Mouse (Mus musculus): Measurements from ENCODE around the gene Cped1. TPM values are rescaled to one million over a fixed set of nuclear protein-coding genes. Genes with fewer than 3 reads are reported as not detected.
A peak's percentile ranks its signal among the peaks of the same experiment; 100 is the strongest.

The Cped1 gene
- total and polyA plus RNA-seq, 3 experiments: 7.1 to 51.7 (median 38.2) TPM

DNA sequence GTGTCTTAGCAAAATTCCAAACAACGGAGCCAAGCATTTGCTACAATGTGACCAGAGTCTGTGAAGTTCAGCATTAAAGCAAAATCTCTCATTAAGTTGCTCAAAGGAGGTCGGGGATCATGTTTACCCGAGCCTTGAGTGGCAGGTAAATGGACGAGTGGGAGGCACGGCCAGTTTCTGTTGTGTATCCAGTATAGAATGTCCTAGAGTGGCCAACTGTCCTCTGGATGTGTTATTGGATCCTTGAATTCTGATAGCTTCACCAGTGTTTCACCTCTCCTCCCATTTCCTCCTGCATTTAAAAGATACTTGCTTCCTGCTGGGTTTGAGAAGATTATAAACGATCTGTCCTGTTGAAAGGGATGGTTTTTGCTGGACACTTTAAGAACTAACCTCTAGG is 14.4 kb downstream of the Cped1 start:
- no peak for DNase-seq

DNA sequence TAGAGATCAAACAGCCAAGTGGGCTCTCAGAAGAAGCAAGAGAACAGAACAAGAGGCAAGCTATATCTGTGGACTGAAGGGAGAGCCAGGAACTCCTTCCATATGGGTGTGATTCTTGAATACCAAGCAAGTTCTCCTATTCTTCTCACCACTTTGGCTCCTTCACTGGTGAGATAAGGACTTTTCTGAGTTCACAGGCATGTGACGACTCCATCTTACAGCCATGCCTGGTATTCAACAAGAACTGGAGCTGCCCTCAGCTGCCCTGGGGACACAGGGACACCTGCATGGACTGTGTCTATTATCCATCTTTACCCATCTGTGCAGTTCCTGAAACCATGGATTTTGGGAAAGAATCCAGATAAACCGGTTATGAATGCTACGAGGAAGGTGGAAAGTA is 15.2 kb downstream of the Cped1 start:
- DNase-seq: no peak

- DNase-seq: peak; percentile 62
These were observed 15.7 kb downstream of the Cped1 start for GRCm38 (mm10) chr6:22001284-22001916.

DNA sequence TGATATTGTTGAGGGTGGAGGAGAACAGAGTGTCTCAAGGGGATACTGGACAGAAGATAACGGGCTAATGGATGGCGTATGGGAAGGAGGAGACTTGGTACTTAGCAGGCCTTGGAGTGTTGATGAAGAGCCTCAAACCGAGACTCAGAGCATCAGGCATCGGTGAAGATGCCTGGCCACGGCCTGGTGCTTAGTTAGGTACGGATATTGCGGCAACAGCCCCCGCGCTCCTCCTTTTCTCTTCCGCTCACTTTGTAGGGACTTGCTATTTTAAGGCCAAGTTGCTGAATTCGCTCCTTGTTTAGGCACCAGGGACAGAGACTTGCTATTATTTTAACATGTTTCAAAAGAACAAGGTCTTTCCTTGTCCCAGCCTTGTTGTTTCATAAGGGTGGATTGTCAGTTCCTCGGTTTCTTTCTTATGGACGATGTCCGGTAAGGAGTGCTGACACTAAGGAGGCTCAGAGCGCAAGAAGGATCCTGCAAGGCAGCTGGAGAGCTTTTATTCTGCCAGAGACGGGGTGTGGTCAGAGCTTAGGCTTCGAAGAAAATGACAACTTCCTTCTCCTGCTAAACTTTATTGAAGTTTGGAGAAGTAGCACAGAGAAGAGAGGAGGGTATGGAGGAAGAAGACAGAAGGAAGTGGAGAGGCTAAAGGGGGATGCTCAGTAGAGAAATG is 16.9 kb downstream of the Cped1 start:
- no peak for DNase-seq

- DNase-seq: no peak
These were observed 17.5 kb downstream of the Cped1 start for GRCm38 (mm10) chr6:22003200-22003587.

DNA sequence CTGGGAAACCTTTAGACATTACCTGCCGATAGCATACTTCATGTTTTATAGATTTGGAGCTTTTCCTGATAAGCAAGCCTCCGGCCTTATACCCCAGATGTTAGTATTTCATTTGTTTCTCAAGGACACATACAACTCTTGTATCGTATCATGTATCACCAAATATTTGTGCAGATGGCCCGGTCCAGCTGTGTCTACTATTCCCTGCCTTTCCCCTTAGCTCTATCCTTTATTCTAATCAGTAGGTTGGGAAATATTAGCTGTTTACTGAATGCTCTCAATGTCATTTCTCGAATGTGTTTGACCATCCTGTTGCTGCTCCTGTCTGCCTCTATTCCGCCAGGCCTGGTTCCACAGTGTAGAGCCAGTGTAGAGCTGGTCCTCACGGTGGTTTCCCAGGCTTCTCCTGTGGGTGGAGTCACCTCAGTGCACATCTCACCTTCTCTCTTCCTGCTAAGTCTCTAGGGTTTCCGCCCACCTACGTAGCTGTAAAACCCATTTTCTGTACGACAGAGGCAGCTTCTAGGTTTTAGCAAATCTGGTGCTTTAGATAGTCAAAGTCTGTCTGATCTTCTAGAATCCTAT is 18.3 kb downstream of the Cped1 start:
- no peak for DNase-seq

DNA sequence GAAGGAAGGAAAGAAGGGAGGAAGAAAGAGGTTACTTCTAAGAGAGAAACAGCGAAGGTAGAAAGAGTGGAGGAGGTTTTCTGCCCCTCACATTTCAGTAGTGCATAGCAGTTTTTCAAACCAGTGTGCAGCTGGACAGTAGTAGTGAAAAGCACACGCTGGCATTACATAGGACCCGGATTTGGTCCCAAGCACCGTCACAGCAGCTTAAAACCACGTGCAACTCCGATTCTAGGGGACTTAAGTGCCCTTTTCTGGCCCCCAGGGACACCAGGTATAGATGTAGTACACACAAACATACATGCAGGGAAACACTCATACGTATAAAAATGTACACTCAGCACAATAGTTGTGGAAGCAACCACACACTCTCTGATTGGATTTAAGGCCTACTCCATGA is 22.6 kb downstream of the Cped1 start:
- no peak for DNase-seq

DNA sequence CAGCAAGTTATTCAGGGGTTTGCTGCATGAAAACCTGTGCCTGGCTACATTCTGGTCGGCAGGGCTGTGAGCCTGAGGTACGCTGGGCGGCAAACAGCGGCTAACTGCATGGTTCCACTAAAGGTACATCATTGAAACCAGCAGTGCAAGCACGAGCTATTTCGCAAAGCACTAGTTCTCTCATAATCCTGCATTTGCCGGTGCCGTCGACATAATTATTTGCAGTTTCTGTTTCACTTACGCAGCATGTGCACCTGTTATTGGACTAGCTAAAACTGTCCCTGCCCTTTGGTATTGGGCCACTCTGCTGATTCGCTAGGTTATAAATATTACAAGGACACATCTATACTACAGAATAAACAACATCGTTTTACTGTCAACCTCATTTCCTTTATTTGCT is 24.5 kb downstream of the Cped1 start:
- DNase-seq: no peak

- no peak for DNase-seq
These were observed 25.1 kb downstream of the Cped1 start for GRCm38 (mm10) chr6:22010761-22011281.

DNA sequence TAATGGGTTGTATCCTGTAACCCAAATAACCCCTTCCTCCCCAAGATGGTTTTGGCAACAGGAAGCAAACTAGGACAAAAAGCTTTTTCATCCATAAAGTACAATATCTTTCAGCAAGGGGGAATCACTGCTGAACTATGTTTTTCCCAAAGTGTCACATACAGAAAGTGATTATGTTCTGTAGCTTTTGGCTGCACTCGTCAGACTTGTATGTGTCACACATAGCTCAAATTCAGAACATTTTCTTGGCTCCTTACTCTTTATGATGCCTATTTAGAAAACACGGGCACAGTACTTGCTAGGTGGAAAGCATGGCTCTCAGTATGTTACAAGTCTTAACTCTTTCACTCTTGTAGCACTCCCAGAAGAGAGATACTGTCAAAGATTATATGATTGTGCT is 25.8 kb downstream of the Cped1 start:
- DNase-seq: no peak

GRCm38 (mm10) chr6:22012099-22012498 is 26.4 kb downstream of the Cped1 start:
- peak; percentile 50 for DNase-seq

- DNase-seq: no peak
These were observed 26.8 kb downstream of the Cped1 start for GRCm38 (mm10) chr6:22012501-22012900.

- DNase-seq: no peak
These were observed 27.7 kb downstream of the Cped1 start for GRCm38 (mm10) chr6:22013394-22013793.

DNA sequence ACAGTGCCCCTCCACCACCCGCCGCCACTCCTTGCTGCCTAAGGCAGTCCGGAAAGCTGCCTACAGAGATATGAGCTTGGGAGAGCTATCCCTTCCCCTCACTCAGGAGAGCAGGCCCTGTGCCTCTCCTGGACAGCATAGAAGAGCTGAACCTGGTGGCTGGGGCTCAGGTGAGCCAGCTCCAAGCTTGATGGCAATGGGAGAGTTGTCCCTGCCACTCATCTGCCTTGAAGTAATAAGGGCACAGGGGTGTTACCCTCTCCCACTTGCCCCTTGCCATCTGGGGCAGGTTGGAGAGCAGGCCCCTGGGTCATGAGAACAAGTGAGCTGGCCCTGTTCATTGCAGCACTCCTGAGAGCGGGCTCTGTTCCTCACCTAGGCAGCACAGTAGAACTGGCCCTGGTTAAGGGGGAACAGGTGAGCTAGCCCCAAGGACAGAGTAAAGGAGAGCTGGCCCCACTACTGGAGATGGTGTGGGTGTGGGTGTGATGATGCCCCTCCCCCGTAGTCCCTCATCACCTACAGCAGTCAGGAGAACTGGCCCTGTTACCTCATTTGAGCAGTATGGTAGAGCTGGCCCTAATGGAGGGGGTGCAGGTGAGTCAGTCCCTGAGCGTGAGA is 28.7 kb downstream of the Cped1 start:
- no peak for DNase-seq

GRCm38 (mm10) chr6:22017631-22018030 is 31.9 kb downstream of the Cped1 start:
- no peak for DNase-seq

DNA sequence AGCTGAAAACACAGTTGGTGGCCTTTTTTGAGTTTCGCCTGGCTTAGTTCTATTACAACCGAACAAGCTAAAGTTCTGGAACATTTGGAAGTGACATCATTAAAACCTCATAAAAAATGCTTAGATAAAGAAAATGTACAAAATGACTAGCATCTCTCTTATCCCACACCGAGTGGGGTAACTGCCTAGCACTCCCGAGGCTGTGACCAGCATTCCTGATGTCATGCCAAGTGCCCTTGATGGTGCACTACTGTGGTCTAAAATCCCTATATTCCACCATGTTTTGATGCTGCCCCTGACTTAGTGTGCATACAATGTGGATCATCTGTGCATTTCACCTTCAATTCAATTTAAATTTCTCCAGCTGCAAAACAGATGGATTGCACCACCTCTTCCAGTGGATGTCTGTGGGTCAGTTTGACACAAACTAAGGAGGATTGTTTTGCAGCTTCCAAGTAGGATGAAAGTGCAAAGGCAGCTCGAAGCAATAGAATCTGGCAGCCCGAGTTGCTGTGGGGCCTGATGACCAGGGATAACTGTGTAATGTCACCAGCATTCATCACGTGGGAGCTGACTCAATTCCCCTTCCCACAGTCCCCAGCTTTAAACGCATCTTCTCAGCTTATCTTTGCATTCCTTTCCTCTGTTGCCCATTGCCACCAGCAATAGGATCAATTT is 33.2 kb downstream of the Cped1 start:
- DNase-seq: no peak

DNA sequence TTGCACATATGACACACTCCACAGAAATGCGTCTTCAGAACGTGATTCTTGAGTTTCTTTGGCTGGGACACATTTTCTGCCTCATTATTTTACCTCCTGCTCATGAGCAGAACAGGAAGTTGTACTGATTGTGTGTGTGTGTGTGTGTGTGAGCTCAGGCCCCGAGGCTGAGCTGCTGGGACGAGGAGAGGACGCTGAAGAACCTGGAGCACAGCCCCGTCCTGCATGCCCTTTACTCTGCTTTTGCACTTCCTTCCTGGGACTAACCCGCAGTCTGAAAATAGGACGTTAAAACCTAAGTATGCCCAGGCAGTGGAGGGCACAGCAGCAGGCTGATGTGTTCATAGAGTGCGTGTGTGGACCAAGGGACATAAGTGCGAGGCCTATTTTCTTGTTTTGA is 33.9 kb downstream of the Cped1 start:
- no peak for DNase-seq

GRCm38 (mm10) chr6:22020696-22021095 is 35.0 kb downstream of the Cped1 start:
- no peak for DNase-seq

GRCm38 (mm10) chr6:22021315-22021714 is 35.6 kb downstream of the Cped1 start:
- no peak for DNase-seq

DNA sequence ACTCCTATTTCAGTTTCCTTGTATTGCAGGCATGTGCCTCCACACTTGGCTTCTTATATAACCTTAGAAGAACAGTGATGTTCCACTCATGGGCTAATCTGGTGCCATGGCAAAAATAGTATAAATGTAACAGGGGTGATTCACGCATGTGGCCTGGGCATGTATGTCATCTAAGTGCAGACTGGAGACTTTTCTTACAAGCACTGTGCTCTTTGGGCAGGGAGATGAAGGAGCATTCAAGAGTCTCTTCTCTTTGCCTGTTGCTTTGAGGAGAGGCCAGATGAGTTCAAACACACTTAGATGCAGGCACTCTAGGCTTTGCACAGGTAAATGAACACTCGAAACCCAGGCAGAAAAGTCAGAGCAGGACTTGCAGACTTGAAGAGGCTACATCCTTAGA is 38.5 kb downstream of the Cped1 start:
- DNase-seq: no peak

DNA sequence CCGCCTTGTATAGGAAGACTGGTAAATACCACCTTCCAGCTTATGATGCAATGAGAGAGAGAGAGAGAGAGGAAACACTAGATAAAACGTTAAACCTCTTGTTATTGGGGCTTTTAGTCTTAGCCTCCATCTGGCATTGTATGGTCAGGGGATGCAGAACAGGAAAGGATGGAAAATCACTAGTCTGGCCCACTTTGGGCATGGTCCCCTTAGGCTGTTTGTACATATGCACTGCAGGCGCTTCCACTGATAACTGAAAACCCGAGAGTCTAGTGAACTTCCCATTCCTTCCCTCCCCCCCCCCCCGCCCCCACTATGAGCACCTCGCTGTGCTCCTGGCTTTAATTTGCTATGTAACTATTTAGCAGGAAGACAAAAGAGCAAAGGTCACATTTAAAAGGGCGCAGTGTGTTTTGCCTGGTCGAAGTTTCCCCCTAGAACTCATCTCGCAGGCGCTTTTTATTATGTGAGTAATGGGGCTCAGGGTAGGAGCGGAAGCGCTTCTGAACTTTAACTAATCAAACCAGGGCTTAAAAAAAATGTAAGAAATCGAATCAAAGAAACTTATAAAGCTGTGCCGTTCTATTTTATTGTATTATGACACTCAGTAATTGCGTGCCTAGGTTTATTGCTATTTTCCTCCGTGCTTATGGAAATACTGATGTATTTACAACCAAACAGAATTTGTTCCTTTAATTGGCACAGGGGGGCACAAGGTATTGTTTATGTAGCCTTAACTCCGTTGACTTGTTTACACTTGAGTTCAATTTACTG is 40.1 kb downstream of the Cped1 start:
- DNase-seq: no peak

DNA sequence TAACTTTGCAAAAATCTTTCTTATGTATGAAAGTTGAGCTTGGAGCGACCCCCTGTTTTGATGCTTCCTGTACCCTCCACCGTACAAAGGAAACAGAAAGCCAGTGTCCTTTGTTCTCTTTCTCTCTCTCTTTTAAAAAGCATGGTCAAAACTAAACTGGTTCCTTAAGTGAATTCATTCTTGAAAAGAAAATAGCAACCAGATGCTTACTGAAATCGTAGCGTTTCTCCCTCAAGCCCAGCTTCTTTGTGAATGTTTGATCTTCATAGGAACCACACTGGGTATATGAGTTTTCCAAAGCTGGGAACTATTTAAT is 40.6 kb downstream of the Cped1 start:
- no peak for DNase-seq

Measured in adrenal gland, adult 2 months (tissue).